Mouse (Mus musculus) small intestine, adult 2 months (tissue): ENCODE measurements around the gene Spon1.

Source experiments
- CTCF ChIP-seq: fragments of 200-500 bp; IDR thresholded peaks from 2 replicates; pipeline ENCODE4 v1.5.1; 2012; ENCODE audit warnings: low read depth, mild to moderate bottlenecking, control low read depth, inconsistent platforms, low read length, moderate library complexity, mixed read lengths; ENCODE audit not compliant: insufficient replicate concordance, insufficient read length; ENCODE audit errors: extremely low read depth
- POLR2A ChIP-seq: fragments of 200-500 bp; IDR thresholded peaks from 2 replicates; pipeline ENCODE4 v1.6.1; 2012; ENCODE audit warnings: low read depth, mild to moderate bottlenecking, control low read depth, inconsistent platforms, low read length, moderate library complexity

- TF ChIP-seq POLR2A (no peak), CTCF (no peak)
Observed at GRCm38 (mm10) chr7:113774906-113775305, 9.1 kb downstream of the Spon1 start.
